Mouse (Mus musculus): Measurements from ENCODE around the gene Cyth1. TPM values are rescaled to one million over a fixed set of nuclear protein-coding genes. Genes with fewer than 3 reads are reported as not detected.

The Cyth1 gene
- polyA plus RNA-seq, 1 experiment from 2014 or later, result 30.7 TPM

- WGBS, result 81% methylated on average over 8 of the region's 8 CpGs
- ATAC-seq, result no peak
- Histone ChIP-seq H3K9me3 (no peaks in the 10 kb centered on the region; the same call in 1 of the 2 replicates), H3K4me2 (replicated peaks) (no peak overlapping the region), H3K4me1 (replicated peaks) (no peaks in the 10 kb centered on the region), H3K27me3 (no peaks in the 10 kb centered on the region), H3K4me3 (replicated peaks) (no peak overlapping the region), H3K27ac (no peak overlapping the region), H3K36me3 (no peaks in the 10 kb centered on the region), H3K9ac (replicated peaks) (no peak overlapping the region)
These were observed 91.8 kb downstream of the Cyth1 start for GRCm38 (mm10) chr11:118156480-118157060.

DNA sequence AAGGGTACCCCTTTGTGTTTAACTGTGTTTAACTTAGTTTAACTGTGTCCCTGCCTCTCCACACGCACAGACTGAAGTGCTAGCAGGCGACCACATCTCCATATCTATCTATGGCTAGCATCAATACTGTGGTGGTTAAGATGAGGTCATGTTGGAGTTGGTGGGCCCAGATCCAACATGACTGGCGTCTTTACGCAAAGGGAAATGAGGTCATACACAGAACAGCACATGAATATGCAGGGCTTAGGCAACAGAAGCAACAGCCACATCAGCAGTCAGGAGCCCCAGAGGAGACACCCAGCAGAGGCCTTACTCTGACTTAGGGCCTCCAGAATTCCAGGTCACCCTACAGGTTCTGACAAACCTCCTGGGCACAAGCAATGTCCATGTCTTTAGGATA, 95.4 kb downstream of the Cyth1 start:
- WGBS, result 87% methylated on average over 4 of the region's 4 CpGs
- H3K9me3 ChIP-seq, result no peaks in the 10 kb centered on the region; the same call in 1 of the 2 replicates
- no peak for ATAC-seq

DNA sequence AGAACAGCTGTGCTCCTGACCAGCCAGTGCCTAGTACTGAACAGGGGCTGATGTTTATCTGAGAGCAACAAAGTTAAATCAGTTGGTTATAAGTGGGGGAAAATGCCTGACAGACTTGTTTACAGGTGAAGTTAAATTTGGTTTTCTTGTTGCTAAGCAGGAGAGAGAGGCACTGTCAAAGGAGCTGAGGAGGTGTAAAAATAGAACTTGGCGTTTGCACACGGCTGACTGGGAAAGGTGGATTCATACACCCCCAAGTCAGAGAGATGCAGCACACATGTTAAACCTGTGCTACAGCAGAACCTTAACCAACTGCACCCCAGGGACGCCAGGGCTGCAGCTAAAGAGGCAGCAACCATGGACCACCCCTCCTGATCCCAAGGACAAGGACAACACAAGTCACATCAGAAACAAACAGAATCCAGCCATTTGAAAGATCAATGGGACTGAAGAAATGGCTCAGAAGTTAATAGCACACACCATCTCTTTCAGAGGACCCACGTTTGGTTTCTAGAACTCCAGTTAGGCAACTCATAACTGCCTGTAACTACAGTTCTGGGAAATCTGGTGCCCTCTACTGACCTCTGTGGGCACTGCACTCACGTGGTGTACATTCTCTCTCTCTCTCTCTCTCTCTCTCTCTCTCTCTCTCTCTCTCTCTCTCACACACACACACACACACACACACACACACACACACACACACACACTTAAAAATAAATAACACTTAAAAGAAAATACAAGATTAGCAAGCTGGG, 96.8 kb downstream of the Cyth1 start:
- no peak overlapping the region for H3K4me2 ChIP-seq (replicated peaks)
- no peaks in the 10 kb centered on the region for H3K27me3 ChIP-seq
- H3K27ac ChIP-seq, result no peak overlapping the region
- ATAC-seq, result no peak
- 87% methylated on average over 5 of the region's 5 CpGs for WGBS
- no peaks in the 10 kb centered on the region for H3K36me3 ChIP-seq
- no peaks in the 10 kb centered on the region; the same call in 1 of the 2 replicates for H3K9me3 ChIP-seq
- H3K4me1 ChIP-seq (replicated peaks), result no peaks in the 10 kb centered on the region; the same call in 1 of the 2 replicates
- no peak overlapping the region for H3K9ac ChIP-seq (replicated peaks)
- H3K4me3 ChIP-seq (replicated peaks), result no peak overlapping the region

More for the DNA sequence above, 95.4 kb downstream of the Cyth1 start:
- Histone ChIP-seq H3K27ac (no peak overlapping the region), H3K9ac (replicated peaks) (no peak overlapping the region), H3K27me3 (no peaks in the 10 kb centered on the region), H3K4me3 (replicated peaks) (no peak overlapping the region), H3K36me3 (no peaks in the 10 kb centered on the region), H3K4me1 (replicated peaks) (no peaks in the 10 kb centered on the region; the same call in 1 of the 2 replicates), H3K4me2 (replicated peaks) (no peak overlapping the region)

- H3K4me1 ChIP-seq (replicated peaks), result no peaks in the 10 kb centered on the region; the same call in 1 of the 2 replicates
- no peak overlapping the region for H3K4me2 ChIP-seq (replicated peaks)
- H3K36me3 ChIP-seq, result no peaks in the 10 kb centered on the region
- H3K9me3 ChIP-seq, result no peaks in the 10 kb centered on the region
- H3K27ac ChIP-seq, result no peak overlapping the region
- H3K27me3 ChIP-seq, result no peaks in the 10 kb centered on the region
- 80% methylated on average over 9 of the region's 9 CpGs for WGBS
- ATAC-seq, result no peak
- H3K4me3 ChIP-seq (replicated peaks), result no peak overlapping the region
- no peak overlapping the region for H3K9ac ChIP-seq (replicated peaks)
These were observed 98.2 kb downstream of the Cyth1 start for GRCm38 (mm10) chr11:118150115-118150701.

- no peak overlapping the region for H3K4me2 ChIP-seq (replicated peaks)
- no peaks in the 10 kb centered on the region for H3K36me3 ChIP-seq
- H3K27ac ChIP-seq, result no peak overlapping the region
- no peak overlapping the region for H3K4me3 ChIP-seq (replicated peaks)
- no peaks in the 10 kb centered on the region for H3K9me3 ChIP-seq
- 72% methylated on average over 9 of the region's 9 CpGs for WGBS
- H3K27me3 ChIP-seq, result no peaks in the 10 kb centered on the region
- no peak overlapping the region for H3K9ac ChIP-seq (replicated peaks)
- ATAC-seq, result no peak
- peaks cover under 1% of the 10 kb centered on the region for H3K4me1 ChIP-seq (replicated peaks)
These were observed 100.3 kb downstream of the Cyth1 start for GRCm38 (mm10) chr11:118147877-118148637.

DNA sequence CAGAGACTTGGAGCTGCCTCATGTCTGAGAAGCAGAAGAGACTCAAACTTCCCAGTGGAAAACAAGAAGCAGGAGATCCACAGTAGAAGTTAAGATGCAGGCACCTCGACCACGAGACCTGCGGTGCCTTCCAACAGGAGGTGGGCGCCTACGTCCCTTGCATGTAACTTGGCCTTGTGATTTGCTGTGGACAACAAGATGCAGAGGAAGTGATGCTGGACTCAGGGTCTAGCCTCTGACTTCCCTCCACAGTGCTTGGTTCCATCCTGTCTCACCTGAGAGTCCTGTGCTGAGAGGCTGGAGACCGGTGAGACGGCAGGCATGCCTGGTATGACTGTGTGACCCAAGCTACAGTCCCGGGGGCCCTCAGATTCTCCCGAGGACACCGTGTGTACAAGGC, 101.9 kb downstream of the Cyth1 start:
- Histone ChIP-seq H3K4me2 (replicated peaks) (no peak overlapping the region), H3K9ac (replicated peaks) (no peak overlapping the region), H3K4me3 (replicated peaks) (no peak overlapping the region), H3K4me1 (replicated peaks) (peaks cover 12% of the 10 kb centered on the region), H3K27ac (no peak overlapping the region), H3K36me3 (no peaks in the 10 kb centered on the region), H3K27me3 (no peaks in the 10 kb centered on the region), H3K9me3 (no peaks in the 10 kb centered on the region)
- WGBS, result 95% methylated on average over 10 of the region's 10 CpGs
- no peak for ATAC-seq

- WGBS, result 78% methylated on average over 16 of the region's 16 CpGs
- H3K27me3 ChIP-seq, result no peaks in the 10 kb centered on the region
- H3K4me3 ChIP-seq (replicated peaks), result no peak overlapping the region
- ATAC-seq, result no peak
- no peak overlapping the region for H3K27ac ChIP-seq
- peaks cover 12% of the 10 kb centered on the region for H3K4me1 ChIP-seq (replicated peaks)
- no peak overlapping the region for H3K9ac ChIP-seq (replicated peaks)
- H3K9me3 ChIP-seq, result no peaks in the 10 kb centered on the region
- H3K4me2 ChIP-seq (replicated peaks), result no peak overlapping the region
- H3K36me3 ChIP-seq, result no peaks in the 10 kb centered on the region
These were observed 102.5 kb downstream of the Cyth1 start for GRCm38 (mm10) chr11:118145771-118146351.

DNA sequence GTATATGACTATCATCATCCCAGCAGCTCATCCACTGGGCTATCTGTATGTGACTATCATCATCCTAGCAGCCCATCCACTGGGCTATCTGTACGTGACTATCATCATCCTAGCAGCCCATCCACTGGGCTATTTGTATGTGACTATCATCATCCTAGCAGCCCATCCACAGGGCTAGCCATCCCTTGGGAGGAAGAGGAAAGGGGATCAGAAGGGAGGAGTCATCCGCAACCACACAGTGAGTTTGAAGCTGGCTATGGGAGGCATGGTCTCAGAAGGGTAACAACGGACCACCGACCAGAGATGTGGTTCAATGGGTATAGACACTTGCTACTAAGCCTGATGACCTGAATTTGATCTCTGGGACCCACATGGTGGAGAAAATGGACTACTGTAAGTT, 103.3 kb downstream of the Cyth1 start:
- H3K36me3 ChIP-seq, result no peaks in the 10 kb centered on the region
- WGBS, result 97% methylated on average over 4 of the region's 4 CpGs
- H3K4me2 ChIP-seq (replicated peaks), result no peak overlapping the region
- no peak overlapping the region for H3K27ac ChIP-seq
- peaks cover 12% of the 10 kb centered on the region for H3K4me1 ChIP-seq (replicated peaks)
- H3K9ac ChIP-seq (replicated peaks), result no peak overlapping the region
- ATAC-seq, result no peak
- H3K9me3 ChIP-seq, result no peaks in the 10 kb centered on the region
- no peaks in the 10 kb centered on the region for H3K27me3 ChIP-seq
- H3K4me3 ChIP-seq (replicated peaks), result no peak overlapping the region

GRCm38 (mm10) chr11:118143731-118144130, 104.7 kb downstream of the Cyth1 start:
- WGBS, result 99% methylated on average over 4 of the region's 4 CpGs
- ATAC-seq, result no peak

GRCm38 (mm10) chr11:118142547-118143165, 105.7 kb downstream of the Cyth1 start:
- ATAC-seq, result no peak
- Histone ChIP-seq H3K9me3 (no peaks in the 10 kb centered on the region), H3K27ac (peak overlapping the region; percentile 65), H3K9ac (replicated peaks) (no peak overlapping the region), H3K27me3 (no peaks in the 10 kb centered on the region), H3K4me2 (replicated peaks) (no peak overlapping the region), H3K4me1 (replicated peaks) (peaks cover 12% of the 10 kb centered on the region), H3K4me3 (replicated peaks) (no peak overlapping the region), H3K36me3 (no peaks in the 10 kb centered on the region)
- 7% methylated on average over 7 of the region's 7 CpGs for WGBS

More at GRCm38 (mm10) chr11:118143731-118144130, 104.7 kb downstream of the Cyth1 start:
- H3K9ac ChIP-seq (replicated peaks), result no peak overlapping the region
- no peak overlapping the region for H3K4me2 ChIP-seq (replicated peaks)
- H3K9me3 ChIP-seq, result no peaks in the 10 kb centered on the region
- H3K27ac ChIP-seq, result no peak overlapping the region
- H3K27me3 ChIP-seq, result no peaks in the 10 kb centered on the region
- H3K4me1 ChIP-seq (replicated peaks), result peaks cover 12% of the 10 kb centered on the region
- H3K4me3 ChIP-seq (replicated peaks), result no peak overlapping the region
- H3K36me3 ChIP-seq, result no peaks in the 10 kb centered on the region

DNA sequence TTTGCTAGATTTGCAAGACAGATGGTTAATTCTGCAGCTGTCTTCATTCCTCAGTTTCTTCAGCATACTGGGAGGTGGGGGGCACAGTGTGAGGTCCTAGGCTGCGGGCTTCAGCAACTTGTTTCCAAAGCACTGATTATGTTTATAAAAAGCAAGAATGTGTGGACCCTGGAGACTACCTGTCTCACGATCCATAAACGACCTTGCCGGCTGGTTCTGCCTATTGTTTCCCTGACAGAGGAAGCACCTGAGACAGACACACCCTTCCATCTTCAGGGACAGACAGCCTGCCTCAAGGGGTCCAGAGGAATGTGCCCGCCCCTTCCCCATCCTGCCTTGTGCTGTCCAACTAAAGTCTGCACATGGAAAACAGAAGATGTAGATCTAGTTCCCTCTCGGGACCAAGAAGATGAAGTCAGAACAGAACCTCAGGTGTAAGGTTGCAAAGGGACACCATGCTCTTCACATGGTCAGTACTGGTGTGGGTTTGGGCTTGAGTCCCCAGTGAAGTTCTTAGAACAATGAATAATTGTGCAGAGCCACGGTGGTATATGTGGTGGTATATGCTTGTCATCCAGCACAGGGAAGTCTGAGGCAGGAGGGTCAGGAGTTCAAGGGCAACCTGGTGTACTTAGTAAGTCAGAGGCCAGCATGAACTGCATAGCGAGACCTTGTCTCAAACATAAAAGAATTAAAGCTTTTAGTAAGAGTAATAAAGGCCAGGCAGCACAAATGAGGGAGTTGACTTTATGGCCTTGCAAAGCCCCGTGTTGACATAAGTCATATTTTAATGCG, 107.4 kb downstream of the Cyth1 start:
- no peak overlapping the region for H3K9ac ChIP-seq (replicated peaks)
- no peak overlapping the region for H3K27ac ChIP-seq
- no peak for ATAC-seq
- H3K4me1 ChIP-seq (replicated peaks), result peaks cover 12% of the 10 kb centered on the region
- H3K27me3 ChIP-seq, result no peaks in the 10 kb centered on the region
- H3K9me3 ChIP-seq, result no peaks in the 10 kb centered on the region
- H3K4me2 ChIP-seq (replicated peaks), result no peak overlapping the region
- WGBS, result 89% methylated on average over 10 of the region's 10 CpGs
- H3K4me3 ChIP-seq (replicated peaks), result no peak overlapping the region
- H3K36me3 ChIP-seq, result no peaks in the 10 kb centered on the region

All from midbrain, embryonic 13.5 days (tissue).